ENCODE assay signal across 10 mouse cellular contexts in the genomic region with DNA sequence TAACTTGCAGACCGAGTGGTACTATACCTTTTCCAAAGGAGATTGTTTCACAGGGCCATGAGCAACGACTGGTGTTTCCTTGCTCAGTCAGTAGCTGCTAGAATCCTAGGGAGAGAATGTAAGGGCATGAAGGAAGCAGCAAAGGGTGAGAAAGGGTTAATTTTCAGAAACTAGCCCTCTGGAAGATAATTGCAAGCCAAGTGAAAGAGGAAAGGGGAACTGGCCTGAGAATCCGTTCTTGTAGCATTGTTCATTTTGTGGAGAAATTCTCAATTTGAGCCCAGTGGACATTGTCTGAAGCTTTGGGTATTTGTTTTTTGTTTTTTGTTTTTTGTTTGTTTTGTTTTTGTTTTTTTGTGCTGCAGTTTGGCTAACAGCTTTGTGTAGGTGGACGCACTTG.
DNase-seq lines count a peak whose midpoint lies in the region; ATAC-seq lines count a peak whose summit lies in the region.
"Had no signal": no experiment of that assay in that cellular context is flagged by ENCODE, and none has a peak within 500 bp of the region (broad histone marks: within the 10 kb centered on the region; RNA-seq: fewer than 3 reads in every experiment).

No protein-coding gene starts in this region.

- no peak overlapping the region for H3K4me2 ChIP-seq in intestine, embryonic 14.5 days (ENCODE audit: low read length)
- no peak overlapping the region for H3K4me2 ChIP-seq in intestine, embryonic 15.5 days (replicated peaks)
- no peak overlapping the region for H3K4me2 ChIP-seq in forebrain, embryonic 15.5 days (replicated peaks)
- H3K4me2 ChIP-seq in stomach, embryonic 14.5 days (replicated peaks; ENCODE audit: low read depth, low read length) = no peak overlapping the region

- H3K36me3 ChIP-seq in intestine, embryonic 14.5 days (ENCODE audit: control insufficient read depth, insufficient read depth, low read length) = no peaks in the 10 kb centered on the region
- no peaks in the 10 kb centered on the region for H3K36me3 ChIP-seq in intestine, embryonic 15.5 days
- H3K36me3 ChIP-seq in forebrain, embryonic 15.5 days = no peaks in the 10 kb centered on the region
- H3K36me3 ChIP-seq in stomach, embryonic 14.5 days (ENCODE audit: control insufficient read depth, insufficient read depth, low read length) = no peaks in the 10 kb centered on the region
- H3K36me3 ChIP-seq: G1E; lung, embryonic 15.5 days had no signal

- DNase-seq in intestine, embryonic 14.5 days (ENCODE audit: low spot score) = no peak
- DNase-seq in testis, postnatal 10 days (ENCODE audit: low spot score) = no peak
- DNase-seq in lung, postnatal 10 days = no peak
- no peak for DNase-seq in MN1 (ENCODE audit: low spot score)

- no peak for ATAC-seq in intestine, embryonic 14.5 days (replicated peaks; ENCODE audit: low FRiP score, low TSS enrichment, low read depth)
- ATAC-seq in intestine, embryonic 15.5 days = no peak
- ATAC-seq in forebrain, embryonic 15.5 days (replicated peaks) = 0 out of 2 replicates have a peak, but pooled peaks have one; percentile 1
- peak; percentile 70 for ATAC-seq in megakaryocyte progenitor cell, adult 5-6 weeks (replicated peaks; ENCODE audit: poor library complexity)
- ATAC-seq in stomach, embryonic 14.5 days (ENCODE audit: insufficient number of reproducible peaks, insufficient read depth, low FRiP score, low read depth) = no peak

- WGBS in intestine, embryonic 14.5 days = 54% methylated on average over 4 of the region's 4 CpGs
- 56% methylated on average over 4 of the region's 4 CpGs for WGBS in intestine, embryonic 15.5 days
- 18% methylated on average over 4 of the region's 4 CpGs for WGBS in forebrain, embryonic 15.5 days
- 68% methylated on average over 4 of the region's 4 CpGs for WGBS in stomach, embryonic 14.5 days

- H3K9ac ChIP-seq in intestine, embryonic 14.5 days (ENCODE audit: low read length) = no peak overlapping the region
- H3K9ac ChIP-seq in intestine, embryonic 15.5 days = no peak overlapping the region
- H3K9ac ChIP-seq in forebrain, embryonic 15.5 days (replicated peaks) = no peak overlapping the region
- no peak overlapping the region for H3K9ac ChIP-seq in stomach, embryonic 14.5 days (replicated peaks; ENCODE audit: low read depth, low read length)

- H3K27ac ChIP-seq in intestine, embryonic 14.5 days (ENCODE audit: low read depth) = peak overlapping the region; percentile 73
- no peak overlapping the region for H3K27ac ChIP-seq in intestine, embryonic 15.5 days
- H3K27ac ChIP-seq in forebrain, embryonic 15.5 days (replicated peaks) = peak overlapping the region; percentile 76
- peak overlapping the region; percentile 81 for H3K27ac ChIP-seq in stomach, embryonic 14.5 days (ENCODE audit: low read length)

- H3K27me3 ChIP-seq in intestine, embryonic 14.5 days (replicated peaks; ENCODE audit: control insufficient read depth, insufficient read depth, low read length) = no peaks in the 10 kb centered on the region
- no peaks in the 10 kb centered on the region for H3K27me3 ChIP-seq in intestine, embryonic 15.5 days (replicated peaks)
- H3K27me3 ChIP-seq in forebrain, embryonic 15.5 days = no peaks in the 10 kb centered on the region
- H3K27me3 ChIP-seq in stomach, embryonic 14.5 days (ENCODE audit: control insufficient read depth, insufficient read depth, low read length) = no peaks in the 10 kb centered on the region
- H3K27me3 ChIP-seq: lung, embryonic 15.5 days had no signal

- H3K4me1 ChIP-seq in intestine, embryonic 14.5 days (replicated peaks; ENCODE audit: control insufficient read depth, insufficient read depth, low read length) = peaks cover 7% of the 10 kb centered on the region; the same call in 1 of the 2 replicates
- peaks cover 5% of the 10 kb centered on the region; the same call in 1 of the 2 replicates for H3K4me1 ChIP-seq in intestine, embryonic 15.5 days (replicated peaks)
- peaks cover 22% of the 10 kb centered on the region for H3K4me1 ChIP-seq in forebrain, embryonic 15.5 days
- H3K4me1 ChIP-seq in stomach, embryonic 14.5 days (ENCODE audit: control insufficient read depth, insufficient read depth, low read length) = peaks cover 17% of the 10 kb centered on the region; the same call in 1 of the 2 replicates

- H3K9me3 ChIP-seq in intestine, embryonic 14.5 days (ENCODE audit: control insufficient read depth, low read length) = no peaks in the 10 kb centered on the region
- no peaks in the 10 kb centered on the region for H3K9me3 ChIP-seq in intestine, embryonic 15.5 days
- H3K9me3 ChIP-seq in forebrain, embryonic 15.5 days = no peaks in the 10 kb centered on the region
- no peaks in the 10 kb centered on the region for H3K9me3 ChIP-seq in stomach, embryonic 14.5 days (ENCODE audit: control insufficient read depth, low read depth, low read length)
- H3K9me3 ChIP-seq: lung, embryonic 15.5 days had no signal

- no peak overlapping the region for H3K4me3 ChIP-seq in intestine, embryonic 14.5 days (ENCODE audit: low read depth, low read length)
- no peak overlapping the region for H3K4me3 ChIP-seq in intestine, embryonic 15.5 days (replicated peaks)
- H3K4me3 ChIP-seq in forebrain, embryonic 15.5 days = no peak overlapping the region
- H3K4me3 ChIP-seq in stomach, embryonic 14.5 days (ENCODE audit: low read depth, low read length) = no peak overlapping the region

Comparison
In these comparisons a context has a peak if more than half of its experiments do, and no peak if none do; other contexts are left out.
1. ATAC-seq: peak in forebrain, embryonic 15.5 days (single experiment) and megakaryocyte progenitor cell, adult 5-6 weeks (single experiment); none in intestine, embryonic 14.5 days (single experiment), intestine, embryonic 15.5 days (single experiment) and stomach, embryonic 14.5 days (single experiment).